Mouse (Mus musculus) spleen, adult 12 weeks (tissue): ENCODE results near the gene Dhps.
"Not testable (repeated sequence)": the region's sequence is repeated elsewhere in the genome, so short reads cannot be mapped to it uniquely, and the experiment has no call there.

Experiments
- DNase-seq: peaks from one replicate; pipeline ENCODE4 v3.0.0; 2022; ENCODE audit warnings: low spot score

The Dhps gene

GRCm38 (mm10) chr8:85096196-85096595 is 24.6 kb downstream of the Dhps start:
- DNase-seq: no peak

- no peak for DNase-seq
These were observed 25.3 kb downstream of the Dhps start for GRCm38 (mm10) chr8:85096850-85097249.

GRCm38 (mm10) chr8:85100076-85100665 is 28.6 kb downstream of the Dhps start:
- no peak for DNase-seq

- DNase-seq: no peak
These were observed 41.7 kb downstream of the Dhps start for GRCm38 (mm10) chr8:85113241-85113640.

GRCm38 (mm10) chr8:85115501-85115900 is 43.9 kb downstream of the Dhps start:
- no peak for DNase-seq

GRCm38 (mm10) chr8:85116984-85117383 is 45.4 kb downstream of the Dhps start:
- no peak for DNase-seq

GRCm38 (mm10) chr8:85119052-85119981 is 47.8 kb downstream of the Dhps start:
- no peak for DNase-seq

- not testable (repeated sequence) for DNase-seq
These were observed 48.7 kb downstream of the Dhps start for GRCm38 (mm10) chr8:85120251-85120650.

GRCm38 (mm10) chr8:85122995-85123394 is 51.4 kb downstream of the Dhps start, which contains the start of gene Zfp791:
TSS of gene Zfp791 (minus strand) at chr8:85123095.
- DNase-seq: no peak

- no peak for DNase-seq
These were observed 52.1 kb downstream of the Dhps start for GRCm38 (mm10) chr8:85123691-85124090.
